Mouse (Mus musculus): ENCODE measurements at regions not wholly inside any gene's neighbourhood (a gene's known extent, or its start where the extent isn't known, plus 50 kb on each side); places are given as distances from the start of the nearest gene placed in this dataset.
"Not testable (repeated sequence)": the region's sequence is repeated elsewhere in the genome, so short reads cannot be mapped to it uniquely, and the experiment has no call there.

- intact Hi-C loops (cut with DNase I) = no loop called here
- DNase-seq = no peak
Observed at GRCm38 (mm10) chr6:31822186-31823085, 227.6 kb upstream of the 1700012A03Rik start.

GRCm38 (mm10) chr6:31821621-31822020 lies 228.4 kb upstream of the 1700012A03Rik start:
- no peak for DNase-seq
- intact Hi-C loops (cut with DNase I) = no loop called here

- intact Hi-C loops (cut with DNase I) = no loop called here
Observed at GRCm38 (mm10) chr6:31817640-31818039, 232.4 kb upstream of the 1700012A03Rik start.

GRCm38 (mm10) chr6:31811890-31812289 lies 238.2 kb upstream of the 1700012A03Rik start:
- DNase-seq = no peak
- intact Hi-C loops (cut with DNase I) = no loop called here

More at GRCm38 (mm10) chr6:31817640-31818039, 232.4 kb upstream of the 1700012A03Rik start:
- DNase-seq = no peak

GRCm38 (mm10) chr6:31810602-31811512 lies 239.2 kb upstream of the 1700012A03Rik start:
- intact Hi-C loops (cut with DNase I) = no loop called here
- DNase-seq = no peak

GRCm38 (mm10) chr6:31804468-31804867 lies 240.7 kb upstream of the Podxl start:
- DNase-seq; intact Hi-C loops (cut with DNase I): not testable (repeated sequence)

GRCm38 (mm10) chr6:31803222-31803621 lies 239.4 kb upstream of the Podxl start:
- DNase-seq; intact Hi-C loops (cut with DNase I): not testable (repeated sequence)

GRCm38 (mm10) chr6:31791547-31791946 lies 227.8 kb upstream of the Podxl start:
- intact Hi-C loops (cut with DNase I) = no loop called here
- no peak for DNase-seq

- DNase-seq = no peak
- intact Hi-C loops (cut with DNase I) = no loop called here
Observed at GRCm38 (mm10) chr6:31790906-31791305, 227.1 kb upstream of the Podxl start.

GRCm38 (mm10) chr6:31776841-31777240 lies 213.1 kb upstream of the Podxl start:
- intact Hi-C loops (cut with DNase I) = no loop called here
- no peak for DNase-seq

GRCm38 (mm10) chr6:31771916-31772315 lies 208.1 kb upstream of the Podxl start:
- intact Hi-C loops (cut with DNase I) = no loop called here
- DNase-seq = no peak

- intact Hi-C loops (cut with DNase I) = no loop called here
- no peak for DNase-seq
Observed at GRCm38 (mm10) chr6:31745589-31745988, 181.8 kb upstream of the Podxl start.

GRCm38 (mm10) chr6:31731391-31731790 lies 167.6 kb upstream of the Podxl start:
- DNase-seq = no peak
- intact Hi-C loops (cut with DNase I) = no loop called here

GRCm38 (mm10) chr6:31719614-31720013 lies 155.8 kb upstream of the Podxl start:
- no peak for DNase-seq
- intact Hi-C loops (cut with DNase I) = no loop called here

GRCm38 (mm10) chr6:31718843-31719242 lies 155.1 kb upstream of the Podxl start:
- intact Hi-C loops (cut with DNase I) = no loop called here
- no peak for DNase-seq

GRCm38 (mm10) chr6:31717531-31717930 lies 153.8 kb upstream of the Podxl start:
- intact Hi-C loops (cut with DNase I) = no loop called here
- peak; percentile 58 to 75 for DNase-seq

GRCm38 (mm10) chr6:31707256-31707655 lies 143.5 kb upstream of the Podxl start:
- intact Hi-C loops (cut with DNase I) = no loop called here

GRCm38 (mm10) chr6:31704191-31704590 lies 140.4 kb upstream of the Podxl start:
- DNase-seq = no peak
- intact Hi-C loops (cut with DNase I) = no loop called here

More at GRCm38 (mm10) chr6:31707256-31707655, 143.5 kb upstream of the Podxl start:
- no peak for DNase-seq

GRCm38 (mm10) chr6:31702931-31703330 lies 139.2 kb upstream of the Podxl start:
- intact Hi-C loops (cut with DNase I) = no loop called here

GRCm38 (mm10) chr6:31695885-31696284 lies 132.1 kb upstream of the Podxl start:
- no peak for DNase-seq
- intact Hi-C loops (cut with DNase I) = no loop called here

More at GRCm38 (mm10) chr6:31702931-31703330, 139.2 kb upstream of the Podxl start:
- DNase-seq = no peak

- intact Hi-C loops (cut with DNase I) = loop anchor here (2.0 kb wide), 1 partner anchor 28 kb away; no protein-coding TSS in a partner anchor
- no peak for DNase-seq
Observed at GRCm38 (mm10) chr6:31693047-31693446, 129.3 kb upstream of the Podxl start.
